Mouse (Mus musculus) liver, embryonic 14.5 days (tissue): ENCODE measurements around the gene Mpdz. TPM values are rescaled to one million over a fixed set of nuclear protein-coding genes. Genes with fewer than 3 reads are reported as not detected.

ENCODE experiments used
- ATAC-seq: fragments of 200-750 bp; cut with Nextera tagmentation; 2 replicates; pipeline ENCODE4 v1.8.0; 2017; ENCODE audit warnings: moderate number of reproducible peaks, mild to moderate bottlenecking, moderate library complexity; ENCODE audit not compliant: insufficient read depth
- DNase-seq, 3 experiments: peaks; one replicate each; pipeline ENCODE4 v3.0.0-alpha.2; 2012 to 2013; ENCODE audit warnings: low read depth in 3 of 3, low spot score in 3 of 3
- H3K27ac ChIP-seq: fragments of 300-500 bp; sonication (generic); 2 replicates; pipeline ENCODE4 v1.5.1; 2014; ENCODE audit warnings: moderate library complexity, mild to moderate bottlenecking, control low read depth, inconsistent platforms
- H3K27me3 ChIP-seq: fragments of 300-500 bp; sonication (generic); 2 replicates; pipeline ENCODE4 v1.6.1; 2014; ENCODE audit warnings: mild to moderate bottlenecking, low read length, moderate library complexity; ENCODE audit not compliant: control insufficient read depth, insufficient read depth
- H3K36me3 ChIP-seq: fragments of 300-500 bp; sonication (generic); replicated peaks from 2 replicates; pipeline ENCODE4 v1.6.1; 2014; ENCODE audit warnings: low read depth; ENCODE audit not compliant: control insufficient read depth, insufficient read depth
- H3K4me1 ChIP-seq, 2 experiments: fragments of 200-500 bp in 1 of 2; fragments of 300-500 bp in 1 of 2; sonication (generic) in 1 of 2; replicated peaks; 2 replicates each; pipeline ENCODE4 v1.6.1; 2012 to 2014; ENCODE audit warnings: antibody characterized with exemption in 1 of 2, inconsistent platforms in 1 of 2, low read length in 1 of 2; ENCODE audit not compliant: control insufficient read depth in 2 of 2, insufficient read depth in 2 of 2
- H3K4me2 ChIP-seq: fragments of 300-500 bp; sonication (generic); 2 replicates; pipeline ENCODE4 v1.6.1; 2014; ENCODE audit warnings: low read depth, mild to moderate bottlenecking, control low read depth, moderate library complexity
- H3K4me3 ChIP-seq, 2 experiments: fragments of 200-500 bp in 1 of 2; fragments of 300-500 bp in 1 of 2; sonication (generic) in 1 of 2; 2 replicates each; pipeline ENCODE4 v1.5.1; 2012 to 2014; ENCODE audit warnings: low read depth in 2 of 2, low read length in 2 of 2, mild to moderate bottlenecking in 2 of 2, control low read depth in 1 of 2, inconsistent platforms in 1 of 2, moderate library complexity in 1 of 2; ENCODE audit not compliant: insufficient read depth in 1 of 2
- H3K9ac ChIP-seq: fragments of 300-500 bp; sonication (generic); replicated peaks from 2 replicates; pipeline ENCODE4 v1.6.1; 2014; ENCODE audit warnings: mild to moderate bottlenecking, control low read depth, moderate library complexity
- H3K9me3 ChIP-seq: fragments of 300-500 bp; sonication (generic); 2 replicates; pipeline ENCODE4 v1.6.1; 2016; ENCODE audit warnings: low read length, mixed read lengths; ENCODE audit not compliant: control insufficient read depth
- CTCF ChIP-seq: IDR thresholded peaks from 2 replicates; pipeline ENCODE4 v1.5.1; 2016; ENCODE audit warnings: antibody characterized with exemption, low read depth, control low read depth
- EP300 ChIP-seq: IDR thresholded peaks from 2 replicates; pipeline ENCODE4 v1.6.1; 2016; ENCODE audit warnings: antibody characterized with exemption, low read depth
- WGBS: fragments of 180-500 bp; shearing (Covaris S2); extraction: QIAGEN DNeasy Blood & Tissue Kit; methylation state at CpG from one replicate; pipeline ENCODE4 v1.1.7; 2014; ENCODE audit not compliant: insufficient replicate concordance; 5-methylcytosine and 5-hydroxymethylcytosine counted together
- polyA plus RNA-seq, 2 experiments: library from polyadenylated mRNA; depleted of rRNA in 1 of 2; stranded (reverse) in 1 of 2; unstranded in 1 of 2; fragments of >200 nt; fragmentation: Nextera tagmentation in 1 of 2; extraction: Ambion mirVana in 1 of 2; gene quantifications; 2 replicates each; pipeline versions ENCODE4 v1.2.1 to v1.2.3; 2012 to 2014

The Mpdz gene
- polyA plus RNA-seq, 2 experiments = 1.7 to 2.1 TPM

- WGBS = 71% methylated on average over 6 of the region's 6 CpGs
- no peak for ATAC-seq
- H3K9ac ChIP-seq = no peak overlapping the region
- no peaks in the 10 kb centered on the region for H3K4me1 ChIP-seq
- no peak for DNase-seq
- no peak overlapping the region for H3K27ac ChIP-seq
- no peaks in the 10 kb centered on the region for H3K9me3 ChIP-seq
- H3K4me3 ChIP-seq = no peak overlapping the region
- TF ChIP-seq EP300 (no peak), CTCF (no peak)
- H3K36me3 ChIP-seq = no peaks in the 10 kb centered on the region
- H3K27me3 ChIP-seq = no peaks in the 10 kb centered on the region
- no peak overlapping the region for H3K4me2 ChIP-seq
Measured at GRCm38 (mm10) chr4:81396883-81397282, 45.7 kb downstream of the Mpdz start.

GRCm38 (mm10) chr4:81392869-81393268, 49.7 kb downstream of the Mpdz start:
- Histone ChIP-seq H3K36me3 (no peaks in the 10 kb centered on the region), H3K27me3 (no peaks in the 10 kb centered on the region), H3K4me1 (no peaks in the 10 kb centered on the region), H3K9ac (no peak overlapping the region), H3K4me3 (no peak overlapping the region), H3K4me2 (no peak overlapping the region), H3K9me3 (no peaks in the 10 kb centered on the region), H3K27ac (no peak overlapping the region)
- 61% methylated on average over 3 of the region's 3 CpGs for WGBS
- ATAC-seq (no peak), DNase-seq (no peak)
- TF ChIP-seq CTCF (no peak), EP300 (no peak)

GRCm38 (mm10) chr4:81389263-81389662, 53.4 kb downstream of the Mpdz start:
- DNase-seq = no peak
- TF ChIP-seq EP300 (no peak), CTCF (no peak)
- Histone ChIP-seq H3K4me1 (no peaks in the 10 kb centered on the region), H3K27me3 (no peaks in the 10 kb centered on the region), H3K36me3 (no peaks in the 10 kb centered on the region), H3K9me3 (no peaks in the 10 kb centered on the region), H3K4me2 (no peak overlapping the region), H3K27ac (no peak overlapping the region), H3K4me3 (no peak overlapping the region), H3K9ac (no peak overlapping the region)
- no peak for ATAC-seq

GRCm38 (mm10) chr4:81387644-81388043, 55.0 kb downstream of the Mpdz start:
- Histone ChIP-seq H3K4me3 (no peak overlapping the region), H3K4me1 (no peaks in the 10 kb centered on the region), H3K4me2 (no peak overlapping the region), H3K27me3 (no peaks in the 10 kb centered on the region), H3K9ac (no peak overlapping the region), H3K36me3 (no peaks in the 10 kb centered on the region), H3K27ac (no peak overlapping the region), H3K9me3 (no peaks in the 10 kb centered on the region)
- WGBS = 43% methylated on average over 2 of the region's 2 CpGs
- no peak for ATAC-seq
- DNase-seq = no peak
- TF ChIP-seq EP300 = no peak
- no peak for TF ChIP-seq CTCF

GRCm38 (mm10) chr4:81372355-81372754, 70.3 kb downstream of the Mpdz start:
- Histone ChIP-seq H3K9ac (no peak overlapping the region), H3K27me3 (no peaks in the 10 kb centered on the region), H3K4me2 (no peak overlapping the region), H3K27ac (no peak overlapping the region), H3K9me3 (no peaks in the 10 kb centered on the region), H3K4me1 (no peaks in the 10 kb centered on the region), H3K4me3 (no peak overlapping the region), H3K36me3 (no peaks in the 10 kb centered on the region)
- TF ChIP-seq EP300 (no peak), CTCF (no peak)
- 65% methylated on average over 4 of the region's 4 CpGs for WGBS
- no peak for ATAC-seq
- DNase-seq = no peak
